Mouse (Mus musculus): ENCODE measurements around the gene Cck.

GRCm38 (mm10) chr9:121443696-121444366 lies 51.7 kb downstream of the Cck start:
- TF ChIP-seq CTCF (IDR thresholded peaks at IDR 0.05; ENCODE audit: low read depth, low read length) (no peak), POLR2A (IDR thresholded peaks at IDR 0.05; ENCODE audit: borderline replicate concordance, low read depth, low read length) (no peak)
